Mouse (Mus musculus) MEL (cell line): ENCODE data around the gene Ambn.
"Not testable (repeated sequence)": the region's sequence is repeated elsewhere in the genome, so short reads cannot be mapped to it uniquely, and the experiment has no call there.

Experiments
- CTCF ChIP-seq, 3 experiments: IDR thresholded peaks in 2 of 3; conservative IDR thresholded peaks in 1 of 3; 2 replicates each; pipeline ENCODE4 v1.5.1; 2011 to 2012; ENCODE audit warnings: low read length in 3 of 3, low read depth in 2 of 3, mild to moderate bottlenecking in 2 of 3, improper control_type of control experiment in 1 of 3, inconsistent platforms in 1 of 3, mixed read lengths in 1 of 3, moderate library complexity in 1 of 3; ENCODE audit not compliant: control insufficient read depth in 1 of 3, insufficient read depth in 1 of 3, poor library complexity in 1 of 3, severe bottlenecking in 1 of 3
- POLR2A ChIP-seq, 2 experiments: IDR thresholded peaks; 2 replicates each; pipeline ENCODE4 v1.6.1; 2011 to 2012; ENCODE audit warnings: low read length in 2 of 2, mild to moderate bottlenecking in 2 of 2, control low read depth in 1 of 2, improper control_type of control experiment in 1 of 2, low read depth in 1 of 2, moderate library complexity in 1 of 2; ENCODE audit not compliant: control insufficient read depth in 1 of 2, insufficient read depth in 1 of 2, poor library complexity in 1 of 2
- ZC3H11A ChIP-seq: IDR thresholded peaks from 2 replicates; pipeline ENCODE4 v1.6.1; 2012; ENCODE audit warnings: low read depth, mild to moderate bottlenecking, inconsistent platforms, low read length, improper control_type of control experiment

DNA sequence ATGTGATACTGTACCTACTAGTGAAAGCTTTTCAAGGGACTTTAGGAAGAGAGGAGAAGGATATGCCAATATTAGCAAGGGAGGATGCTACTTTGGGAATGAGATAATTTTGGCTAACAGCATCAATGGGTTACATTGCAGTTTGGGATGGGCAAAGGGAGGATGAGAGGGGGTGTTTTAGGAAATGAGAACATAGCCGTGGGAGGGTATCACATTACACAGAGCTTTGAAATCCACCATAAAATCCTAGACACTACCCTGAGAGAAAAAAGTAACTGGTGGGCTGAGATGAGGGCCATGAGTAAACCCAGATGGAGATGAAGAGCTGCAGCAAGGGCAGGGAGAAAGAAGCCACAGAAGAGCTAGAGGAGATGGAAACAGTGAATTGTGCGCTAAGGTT lies 30.9 kb upstream of the Ambn start:
- TF ChIP-seq POLR2A (IDR thresholded peaks at IDR 0.05; ENCODE audit: control insufficient read depth in 1 of 2, insufficient read depth in 1 of 2, low read depth in 1 of 2, low read length in 2 of 2, poor library complexity in 1 of 2); ZC3H11A; CTCF (IDR thresholded peaks at IDR 0.05 in 2 of 3, conservative IDR thresholded peaks at IDR 0.05 in 1 of 3; ENCODE audit: control insufficient read depth in 1 of 3, insufficient read depth in 1 of 3, low read depth in 2 of 3, low read length in 3 of 3, poor library complexity in 1 of 3, severe bottlenecking in 1 of 3): not testable (repeated sequence)
